Mouse (Mus musculus) kidney, adult 9 months (tissue): ENCODE data around the gene 6030408B16Rik.

Experiments used
- DNase-seq: peaks from one replicate; pipeline ENCODE4 v3.0.0; 2022

The 6030408B16Rik gene

GRCm38 (mm10) chr15:101298550-101298949 is 5.5 kb downstream of the 6030408B16Rik start:
- DNase-seq, result no peak

- no peak for DNase-seq
These were observed 6.5 kb downstream of the 6030408B16Rik start for GRCm38 (mm10) chr15:101299480-101299960.

- no peak for DNase-seq
These were observed 7.1 kb downstream of the 6030408B16Rik start for GRCm38 (mm10) chr15:101300128-101300527.

- no peak for DNase-seq
These were observed 9.2 kb downstream of the 6030408B16Rik start for GRCm38 (mm10) chr15:101302201-101302600.

- DNase-seq, result no peak
These were observed 10.8 kb downstream of the 6030408B16Rik start for GRCm38 (mm10) chr15:101303830-101304229.

GRCm38 (mm10) chr15:101306459-101306858 is 13.4 kb downstream of the 6030408B16Rik start:
- no peak for DNase-seq

GRCm38 (mm10) chr15:101308440-101309348 is 15.7 kb downstream of the 6030408B16Rik start:
- DNase-seq, result no peak

GRCm38 (mm10) chr15:101309493-101309892 is 16.5 kb downstream of the 6030408B16Rik start:
- DNase-seq, result no peak

- DNase-seq, result no peak
These were observed 18.2 kb downstream of the 6030408B16Rik start for GRCm38 (mm10) chr15:101311087-101311770.

- no peak for DNase-seq
These were observed 19.0 kb downstream of the 6030408B16Rik start for GRCm38 (mm10) chr15:101312006-101312405.

GRCm38 (mm10) chr15:101315378-101315777 is 22.4 kb downstream of the 6030408B16Rik start:
- no peak for DNase-seq

GRCm38 (mm10) chr15:101315832-101316231 is 22.8 kb downstream of the 6030408B16Rik start:
- peak; percentile 92 for DNase-seq

- no peak for DNase-seq
These were observed 23.4 kb downstream of the 6030408B16Rik start for GRCm38 (mm10) chr15:101316279-101316912.

- DNase-seq, result no peak
These were observed 24.2 kb downstream of the 6030408B16Rik start for GRCm38 (mm10) chr15:101316913-101317813.

- peak; percentile 22 for DNase-seq
These were observed 24.9 kb downstream of the 6030408B16Rik start for GRCm38 (mm10) chr15:101317814-101318500.

- DNase-seq, result peak; percentile 55
These were observed 26.1 kb downstream of the 6030408B16Rik start for GRCm38 (mm10) chr15:101318889-101319765.

GRCm38 (mm10) chr15:101320010-101320617 is 27.1 kb downstream of the 6030408B16Rik start:
- DNase-seq, result no peak

- peak; percentile 67 for DNase-seq
These were observed 27.6 kb downstream of the 6030408B16Rik start for GRCm38 (mm10) chr15:101320618-101321041.

GRCm38 (mm10) chr15:101321126-101321525 is 28.1 kb downstream of the 6030408B16Rik start:
- no peak for DNase-seq

GRCm38 (mm10) chr15:101322106-101322505 is 29.1 kb downstream of the 6030408B16Rik start:
- DNase-seq, result no peak
